Mouse (Mus musculus): ENCODE data around the gene Prrc2c. TPM values are rescaled to one million over a fixed set of nuclear protein-coding genes. Genes with fewer than 3 reads are reported as not detected.
"Not testable (repeated sequence)": the region's sequence is repeated elsewhere in the genome, so short reads cannot be mapped to it uniquely, and the experiment has no call there.

Gene Prrc2c
- polyA plus RNA-seq, 1 experiment = 41.5 TPM

- H3K4me3 ChIP-seq (ENCODE audit: insufficient read depth, low read length) = no peak overlapping the region
- no peaks in the 10 kb centered on the region for H3K4me1 ChIP-seq (ENCODE audit: control insufficient read depth, insufficient read depth, low read length)
- no peak for TF ChIP-seq POLR2A (IDR thresholded peaks at IDR 0.05; ENCODE audit: extremely low read depth, insufficient read depth, low read length)
- no peak for TF ChIP-seq CTCF (IDR thresholded peaks at IDR 0.05; ENCODE audit: extremely low read depth, insufficient read depth, low read length)
- H3K27ac ChIP-seq (ENCODE audit: insufficient read depth, low read length) = no peak overlapping the region
Measured at GRCm38 (mm10) chr1:162643752-162644151, 96.6 kb downstream of the Prrc2c start.

GRCm38 (mm10) chr1:162642591-162642990 lies 97.8 kb downstream of the Prrc2c start:
- Histone ChIP-seq H3K4me1 (ENCODE audit: control insufficient read depth, insufficient read depth, low read length) (no peaks in the 10 kb centered on the region), H3K4me3 (ENCODE audit: insufficient read depth, low read length) (no peak overlapping the region), H3K27ac (ENCODE audit: insufficient read depth, low read length) (no peak overlapping the region)
- TF ChIP-seq POLR2A (IDR thresholded peaks at IDR 0.05; ENCODE audit: extremely low read depth, insufficient read depth, low read length) = no peak
- no peak for TF ChIP-seq CTCF (IDR thresholded peaks at IDR 0.05; ENCODE audit: extremely low read depth, insufficient read depth, low read length)

- Histone ChIP-seq H3K27ac (ENCODE audit: insufficient read depth, low read length) (no peak overlapping the region), H3K4me1 (ENCODE audit: control insufficient read depth, insufficient read depth, low read length) (no peaks in the 10 kb centered on the region), H3K4me3 (ENCODE audit: insufficient read depth, low read length) (no peak overlapping the region)
- no peak for TF ChIP-seq CTCF (IDR thresholded peaks at IDR 0.05; ENCODE audit: extremely low read depth, insufficient read depth, low read length)
- no peak for TF ChIP-seq POLR2A (IDR thresholded peaks at IDR 0.05; ENCODE audit: extremely low read depth, insufficient read depth, low read length)
Measured at GRCm38 (mm10) chr1:162639861-162640260, 100.5 kb downstream of the Prrc2c start.

- no peaks in the 10 kb centered on the region for H3K4me1 ChIP-seq (ENCODE audit: control insufficient read depth, insufficient read depth, low read length)
- TF ChIP-seq CTCF (IDR thresholded peaks at IDR 0.05; ENCODE audit: extremely low read depth, insufficient read depth, low read length) = no peak
- H3K4me3 ChIP-seq (ENCODE audit: insufficient read depth, low read length) = no peak within 1 kb of the TSS
- H3K27ac ChIP-seq (ENCODE audit: insufficient read depth, low read length) = no peak within 1 kb of the TSS
Measured at GRCm38 (mm10) chr1:162639051-162639750, 101.2 kb downstream of the Prrc2c start, which contains the start of gene Myoc. TSS of gene Myoc (plus strand) at chr1:162639155.

- H3K27ac ChIP-seq (ENCODE audit: insufficient read depth, low read length) = no peak overlapping the region
- no peaks in the 10 kb centered on the region for H3K4me1 ChIP-seq (ENCODE audit: control insufficient read depth, insufficient read depth, low read length)
- no peak overlapping the region for H3K4me3 ChIP-seq (ENCODE audit: insufficient read depth, low read length)
- TF ChIP-seq POLR2A (IDR thresholded peaks at IDR 0.05; ENCODE audit: extremely low read depth, insufficient read depth, low read length) (no peak), CTCF (IDR thresholded peaks at IDR 0.05; ENCODE audit: extremely low read depth, insufficient read depth, low read length) (no peak)
Measured at GRCm38 (mm10) chr1:162638535-162638934, 101.8 kb downstream of the Prrc2c start.

- H3K4me1 ChIP-seq (ENCODE audit: control insufficient read depth, insufficient read depth, low read length) = no peaks in the 10 kb centered on the region
- TF ChIP-seq POLR2A (IDR thresholded peaks at IDR 0.05; ENCODE audit: extremely low read depth, insufficient read depth, low read length) (no peak), CTCF (IDR thresholded peaks at IDR 0.05; ENCODE audit: extremely low read depth, insufficient read depth, low read length) (no peak)
- no peak overlapping the region for H3K4me3 ChIP-seq (ENCODE audit: insufficient read depth, low read length)
- no peak overlapping the region for H3K27ac ChIP-seq (ENCODE audit: insufficient read depth, low read length)
Measured at GRCm38 (mm10) chr1:162636516-162636915, 103.8 kb downstream of the Prrc2c start.

- H3K27ac ChIP-seq (ENCODE audit: insufficient read depth, low read length); H3K4me1 ChIP-seq (ENCODE audit: control insufficient read depth, insufficient read depth, low read length); H3K4me3 ChIP-seq (ENCODE audit: insufficient read depth, low read length): not testable (repeated sequence)
Measured at GRCm38 (mm10) chr1:162635291-162635931, 104.9 kb downstream of the Prrc2c start.

- not testable (repeated sequence) for H3K4me1 ChIP-seq (ENCODE audit: control insufficient read depth, insufficient read depth, low read length); H3K27ac ChIP-seq (ENCODE audit: insufficient read depth, low read length); H3K4me3 ChIP-seq (ENCODE audit: insufficient read depth, low read length)
Measured at GRCm38 (mm10) chr1:162628326-162628725, 112.0 kb downstream of the Prrc2c start.

- H3K4me3 ChIP-seq (ENCODE audit: insufficient read depth, low read length); H3K27ac ChIP-seq (ENCODE audit: insufficient read depth, low read length); H3K4me1 ChIP-seq (ENCODE audit: control insufficient read depth, insufficient read depth, low read length): not testable (repeated sequence)
Measured at GRCm38 (mm10) chr1:162627821-162628220, 112.5 kb downstream of the Prrc2c start.

GRCm38 (mm10) chr1:162625229-162625628 lies 115.1 kb downstream of the Prrc2c start:
- no peak overlapping the region for H3K27ac ChIP-seq (ENCODE audit: insufficient read depth, low read length)
- no peaks in the 10 kb centered on the region for H3K4me1 ChIP-seq (ENCODE audit: control insufficient read depth, insufficient read depth, low read length)
- TF ChIP-seq CTCF (IDR thresholded peaks at IDR 0.05; ENCODE audit: extremely low read depth, insufficient read depth, low read length) (no peak), POLR2A (IDR thresholded peaks at IDR 0.05; ENCODE audit: extremely low read depth, insufficient read depth, low read length) (no peak)
- no peak overlapping the region for H3K4me3 ChIP-seq (ENCODE audit: insufficient read depth, low read length)
